Mouse (Mus musculus) frontal cortex, postnatal 14 days (tissue): ENCODE results near the gene Ldlrap1.

Source experiments
- DNase-seq, 2 experiments: peaks; one replicate each; pipeline ENCODE4 v3.0.0; 2022; ENCODE audit warnings: low spot score in 2 of 2

Gene Ldlrap1

GRCm38 (mm10) chr4:134713937-134714336 lies 53.9 kb downstream of the Ldlrap1 start:
- DNase-seq: peak; percentile 56 to 77

GRCm38 (mm10) chr4:134705311-134705710 lies 62.5 kb downstream of the Ldlrap1 start:
- DNase-seq: no peak

- DNase-seq: no peak
These were observed 63.2 kb downstream of the Ldlrap1 start for GRCm38 (mm10) chr4:134704590-134704989.

- DNase-seq: peak; percentile 97 to 98
These were observed 63.8 kb downstream of the Ldlrap1 start, which contains the start of gene Man1c1 for GRCm38 (mm10) chr4:134703835-134704546. TSS of gene Man1c1 (minus strand) at chr4:134704290.

- DNase-seq: no peak
These were observed 64.6 kb downstream of the Ldlrap1 start for GRCm38 (mm10) chr4:134702981-134703834.

GRCm38 (mm10) chr4:134701934-134702333 lies 65.9 kb downstream of the Ldlrap1 start:
- DNase-seq: peak in 1 of 2 experiments; percentile 71

GRCm38 (mm10) chr4:134700911-134701310 lies 66.9 kb downstream of the Ldlrap1 start:
- no peak for DNase-seq

- no peak for DNase-seq
These were observed 74.5 kb downstream of the Ldlrap1 start for GRCm38 (mm10) chr4:134693202-134693940.

- DNase-seq: no peak
These were observed 75.4 kb downstream of the Ldlrap1 start for GRCm38 (mm10) chr4:134692388-134692787.
